Mouse (Mus musculus): ENCODE measurements at regions not wholly inside any gene's neighbourhood (a gene's known extent, or its start where the extent isn't known, plus 50 kb on each side); places are given as distances from the start of the nearest gene placed in this dataset.

GRCm38 (mm10) chr5:43339671-43340070 lies 106.7 kb downstream of the Cpeb2 start:
- DNase-seq (ENCODE audit: low spot score), result no peak

- no peak for DNase-seq (ENCODE audit: low spot score)
Measured at GRCm38 (mm10) chr5:43341475-43341874, 108.5 kb downstream of the Cpeb2 start.

GRCm38 (mm10) chr5:43344441-43344840 lies 111.5 kb downstream of the Cpeb2 start:
- no peak for DNase-seq (ENCODE audit: low spot score)

- no peak for DNase-seq (ENCODE audit: low spot score)
Measured at GRCm38 (mm10) chr5:43350987-43351386, 118.0 kb downstream of the Cpeb2 start.

GRCm38 (mm10) chr5:43353021-43353990 lies 120.3 kb downstream of the Cpeb2 start:
- no peak for DNase-seq (ENCODE audit: low spot score)

- no peak for DNase-seq (ENCODE audit: low spot score)
Measured at GRCm38 (mm10) chr5:43354351-43354942, 121.5 kb downstream of the Cpeb2 start.

GRCm38 (mm10) chr5:43355026-43355580 lies 122.1 kb downstream of the Cpeb2 start:
- peak; percentile 61 for DNase-seq (ENCODE audit: low spot score)

- DNase-seq (ENCODE audit: low spot score), result no peak
Measured at GRCm38 (mm10) chr5:43355832-43356231, 122.9 kb downstream of the Cpeb2 start.

- no peak for DNase-seq (ENCODE audit: low spot score)
Measured at GRCm38 (mm10) chr5:43357100-43357680, 124.2 kb downstream of the Cpeb2 start.

GRCm38 (mm10) chr5:43357901-43358300 lies 124.9 kb downstream of the Cpeb2 start:
- no peak for DNase-seq (ENCODE audit: low spot score)

- no peak for DNase-seq (ENCODE audit: low spot score)
Measured at GRCm38 (mm10) chr5:43358928-43359765, 126.2 kb downstream of the Cpeb2 start.

- DNase-seq (ENCODE audit: low spot score), result no peak
Measured at GRCm38 (mm10) chr5:43360298-43360697, 127.3 kb downstream of the Cpeb2 start.

- DNase-seq (ENCODE audit: low spot score), result no peak
Measured at GRCm38 (mm10) chr5:43361026-43361425, 128.1 kb downstream of the Cpeb2 start.

GRCm38 (mm10) chr5:43372385-43372784 lies 139.4 kb downstream of the Cpeb2 start:
- no peak for DNase-seq (ENCODE audit: low spot score)

GRCm38 (mm10) chr5:43384689-43385375 lies 130.5 kb upstream of the C1qtnf7 start:
- DNase-seq (ENCODE audit: low spot score), result no peak

- DNase-seq (ENCODE audit: low spot score), result no peak
Measured at GRCm38 (mm10) chr5:43390997-43391396, 124.3 kb upstream of the C1qtnf7 start.

- peak; percentile 14 for DNase-seq (ENCODE audit: low spot score)
Measured at GRCm38 (mm10) chr5:43391412-43392029, 123.8 kb upstream of the C1qtnf7 start.

GRCm38 (mm10) chr5:43392908-43393545 lies 122.3 kb upstream of the C1qtnf7 start:
- DNase-seq (ENCODE audit: low spot score), result no peak

- no peak for DNase-seq (ENCODE audit: low spot score)
Measured at GRCm38 (mm10) chr5:43417259-43417658, 98.1 kb upstream of the C1qtnf7 start.
